Mouse (Mus musculus) neural tube, embryonic 12.5 days (tissue): ENCODE measurements around the gene Akap5. TPM values are rescaled to one million over a fixed set of nuclear protein-coding genes. Genes with fewer than 3 reads are reported as not detected.

Experiments used
- ATAC-seq: fragments of 200-750 bp; cut with Nextera tagmentation; 2 replicates; pipeline ENCODE4 v1.8.0; 2017; ENCODE audit warnings: low read depth, mild to moderate bottlenecking, moderate TSS enrichment, moderate library complexity; ENCODE audit not compliant: low FRiP score
- H3K27ac ChIP-seq: fragments of 300-500 bp; sonication (generic); 2 replicates; pipeline ENCODE4 v1.5.1; 2016
- H3K27me3 ChIP-seq: fragments of 300-500 bp; sonication (generic); replicated peaks from 2 replicates; pipeline ENCODE4 v1.6.1; 2016; ENCODE audit warnings: mild to moderate bottlenecking
- H3K36me3 ChIP-seq: fragments of 300-500 bp; sonication (generic); 2 replicates; pipeline ENCODE4 v1.6.1; 2016; ENCODE audit warnings: mild to moderate bottlenecking
- H3K4me1 ChIP-seq: fragments of 300-500 bp; sonication (generic); 2 replicates; pipeline ENCODE4 v1.6.1; 2016
- H3K4me2 ChIP-seq: fragments of 300-500 bp; sonication (generic); replicated peaks from 2 replicates; pipeline ENCODE4 v1.6.1; 2016; ENCODE audit warnings: mild to moderate bottlenecking
- H3K4me3 ChIP-seq: fragments of 300-500 bp; sonication (generic); 2 replicates; pipeline ENCODE4 v1.5.1; 2016
- H3K9ac ChIP-seq: fragments of 300-500 bp; sonication (generic); 2 replicates; pipeline ENCODE4 v1.6.1; 2016; ENCODE audit warnings: mild to moderate bottlenecking
- H3K9me3 ChIP-seq: fragments of 300-500 bp; sonication (generic); 2 replicates; pipeline ENCODE4 v1.6.1; 2016; ENCODE audit warnings: mild to moderate bottlenecking
- WGBS: fragments of 180-500 bp; shearing (Covaris S2); methylation state at CpG from one replicate; pipeline ENCODE4 v1.1.7; 2016; 5-methylcytosine and 5-hydroxymethylcytosine counted together
- polyA plus RNA-seq: library from polyadenylated mRNA; unstranded; fragments of >200 nt; fragmentation: Nextera tagmentation; extraction: Ambion mirVana; gene quantifications from 2 replicates; pipeline ENCODE4 v1.2.1, GENCODE M21; 2016

Gene Akap5
- polyA plus RNA-seq: 5.0 and 5.8 TPM in 2 replicates

DNA sequence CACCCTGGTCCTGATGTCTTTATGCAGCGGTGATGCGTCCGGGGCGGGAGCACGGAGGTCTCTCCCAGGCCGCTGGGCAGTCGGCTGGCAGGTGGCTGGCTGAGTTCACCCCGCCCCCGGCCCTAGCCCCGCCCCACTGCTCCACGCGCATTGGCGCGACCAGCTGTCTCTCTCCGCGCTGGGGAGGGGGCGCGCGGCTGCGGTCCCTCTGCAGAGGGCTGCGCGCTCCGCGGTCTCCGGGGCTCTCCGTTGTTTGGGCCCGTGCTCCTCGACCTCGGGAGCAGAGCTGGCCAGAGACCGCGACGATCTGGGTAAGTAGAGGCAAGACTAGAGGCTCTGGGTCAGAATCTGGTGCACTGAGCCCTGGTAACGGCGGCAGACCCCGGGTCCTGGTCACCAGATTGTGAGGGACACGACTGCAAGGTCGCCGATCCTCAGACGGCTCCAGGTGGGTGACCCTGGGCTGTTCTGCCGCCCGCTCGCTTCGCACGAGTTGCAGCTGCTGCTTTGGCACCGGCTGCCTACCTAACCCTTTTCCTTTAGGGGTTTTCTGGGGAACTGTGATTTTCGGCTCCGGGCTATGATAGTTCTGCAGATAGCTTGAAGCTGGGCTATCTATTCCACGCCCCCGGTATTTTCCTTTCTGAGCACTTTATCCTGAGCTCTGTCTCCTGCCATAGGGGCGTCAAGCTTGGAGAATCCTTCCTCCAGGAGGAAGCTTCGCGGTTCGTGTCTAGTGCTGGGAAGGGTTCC, at the start of gene Akap5:
Akap5 (plus strand) TSS at position 213 of the 753 bp plus-strand sequence.
- H3K4me3 ChIP-seq: peak within 1 kb of the TSS; percentile 45
- peak; percentile 97 for ATAC-seq
- peak within 1 kb of the TSS; percentile 57 for H3K9ac ChIP-seq
- WGBS: 2% methylated on average over 53 of the region's 53 CpGs
- peak within 1 kb of the TSS; percentile 75 for H3K4me2 ChIP-seq
- H3K36me3 ChIP-seq: peaks cover 6% of the 10 kb centered on the region; the same call in 1 of the 2 replicates
- H3K4me1 ChIP-seq: 0 out of 2 replicates have a peak, but pooled peaks cover 6% of the 10 kb centered on the region
- H3K27me3 ChIP-seq: no peaks in the 10 kb centered on the region
- no peaks in the 10 kb centered on the region for H3K9me3 ChIP-seq
- H3K27ac ChIP-seq: no peak within 1 kb of the TSS

DNA sequence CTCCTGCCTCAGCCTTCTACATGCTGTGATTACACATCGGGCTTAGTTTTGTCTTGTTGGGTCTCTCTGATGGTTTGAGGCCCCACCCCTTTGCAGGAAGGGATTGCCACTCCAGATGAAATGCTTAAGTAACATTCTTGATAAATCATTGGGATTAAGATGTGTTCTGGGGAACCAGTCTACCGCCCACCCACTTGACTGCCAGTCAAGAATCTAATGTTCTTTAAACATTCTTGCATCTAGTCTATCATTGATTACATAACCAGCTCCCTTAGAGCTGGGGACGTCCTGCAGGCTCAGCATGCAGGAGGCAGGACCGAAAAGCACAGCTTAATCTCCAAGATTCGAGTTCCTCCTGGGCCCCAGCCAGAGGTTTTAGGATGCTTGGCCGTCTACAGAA, 46.5 kb upstream of the Akap5 start:
- Histone ChIP-seq H3K36me3 (peaks cover 9% of the 10 kb centered on the region), H3K4me3 (no peak overlapping the region), H3K9ac (no peak overlapping the region), H3K27ac (no peak overlapping the region), H3K27me3 (no peaks in the 10 kb centered on the region), H3K4me1 (no peaks in the 10 kb centered on the region), H3K9me3 (no peaks in the 10 kb centered on the region), H3K4me2 (no peak overlapping the region)
- ATAC-seq: no peak
- 87% methylated on average over 6 of the region's 6 CpGs for WGBS

DNA sequence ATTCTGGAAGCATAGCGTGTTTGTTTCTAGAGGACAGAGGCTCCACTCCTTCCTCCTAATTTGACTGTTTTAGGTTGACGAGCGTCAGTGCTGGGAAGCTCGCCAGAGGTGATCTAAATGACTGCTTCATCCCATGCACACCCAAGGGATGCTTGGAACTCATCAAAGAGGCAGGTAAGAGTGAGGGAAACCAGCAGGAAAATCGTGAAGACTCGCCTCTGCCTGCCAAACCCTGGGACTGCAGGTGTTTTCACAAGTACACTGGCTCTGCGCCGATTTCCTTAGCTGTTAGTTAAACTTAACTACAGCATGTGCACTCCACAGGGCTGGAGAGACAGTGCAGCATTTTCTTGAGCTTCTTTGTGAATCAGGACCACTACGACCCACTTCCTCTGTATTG, 44.1 kb upstream of the Akap5 start:
- Histone ChIP-seq H3K4me2 (no peak overlapping the region), H3K4me1 (no peaks in the 10 kb centered on the region), H3K27ac (no peak overlapping the region), H3K4me3 (no peak overlapping the region), H3K9me3 (no peaks in the 10 kb centered on the region), H3K27me3 (no peaks in the 10 kb centered on the region), H3K9ac (no peak overlapping the region), H3K36me3 (peaks cover 12% of the 10 kb centered on the region)
- ATAC-seq: no peak
- WGBS: 96% methylated on average over 9 of the region's 9 CpGs

GRCm38 (mm10) chr12:76281111-76281660, 43.5 kb upstream of the Akap5 start:
- Histone ChIP-seq H3K9ac (no peak overlapping the region), H3K4me2 (no peak overlapping the region), H3K4me3 (no peak overlapping the region), H3K36me3 (peaks cover 12% of the 10 kb centered on the region), H3K27me3 (no peaks in the 10 kb centered on the region), H3K9me3 (no peaks in the 10 kb centered on the region), H3K27ac (no peak overlapping the region), H3K4me1 (no peaks in the 10 kb centered on the region)
- WGBS: 87% methylated on average over 2 of the region's 2 CpGs
- ATAC-seq: no peak

GRCm38 (mm10) chr12:76282132-76282531, 42.6 kb upstream of the Akap5 start:
- H3K27ac ChIP-seq: no peak overlapping the region
- no peaks in the 10 kb centered on the region for H3K4me1 ChIP-seq
- ATAC-seq: no peak
- H3K9me3 ChIP-seq: no peaks in the 10 kb centered on the region
- H3K36me3 ChIP-seq: peaks cover 12% of the 10 kb centered on the region
- H3K9ac ChIP-seq: no peak overlapping the region
- H3K4me3 ChIP-seq: no peak overlapping the region
- no peaks in the 10 kb centered on the region for H3K27me3 ChIP-seq
- WGBS: 73% methylated on average over 4 of the region's 4 CpGs
- H3K4me2 ChIP-seq: no peak overlapping the region

DNA sequence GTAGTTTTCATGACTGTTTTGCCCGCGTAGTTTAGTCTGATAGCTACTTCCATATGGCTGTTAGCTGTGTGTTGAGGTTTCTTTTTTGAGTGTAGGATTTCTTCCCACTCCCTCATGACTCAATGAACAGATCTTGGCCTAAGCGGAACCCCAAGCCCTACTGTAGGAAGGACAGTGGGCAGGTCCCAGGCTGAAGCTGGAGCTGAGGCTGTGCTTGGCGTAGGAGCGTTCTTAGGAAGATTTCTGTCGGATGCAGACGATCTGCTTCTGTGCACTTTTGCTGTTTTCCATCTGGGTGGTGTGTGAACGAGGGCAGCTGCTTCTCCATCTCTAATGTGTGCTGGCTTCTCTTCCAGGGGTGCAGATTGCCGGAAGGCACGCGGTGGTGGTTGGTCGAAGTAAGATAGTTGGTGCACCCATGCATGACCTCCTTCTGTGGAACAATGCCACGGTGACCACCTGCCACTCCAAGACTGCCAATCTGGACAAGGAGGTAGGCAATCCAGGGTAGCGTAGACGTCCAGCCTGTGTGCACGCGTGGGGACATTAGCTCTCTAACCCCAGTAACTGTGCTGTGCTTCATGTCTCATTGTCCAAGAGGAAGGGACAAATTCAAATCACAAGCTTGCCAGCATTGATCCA, 42.0 kb upstream of the Akap5 start:
- H3K27me3 ChIP-seq: no peaks in the 10 kb centered on the region
- no peak overlapping the region for H3K4me2 ChIP-seq
- 94% methylated on average over 17 of the region's 17 CpGs for WGBS
- no peak overlapping the region for H3K27ac ChIP-seq
- H3K4me1 ChIP-seq: no peaks in the 10 kb centered on the region; the same call in 1 of the 2 replicates
- peaks cover 12% of the 10 kb centered on the region for H3K36me3 ChIP-seq
- no peaks in the 10 kb centered on the region for H3K9me3 ChIP-seq
- ATAC-seq: no peak
- no peak overlapping the region for H3K4me3 ChIP-seq
- H3K9ac ChIP-seq: no peak overlapping the region

DNA sequence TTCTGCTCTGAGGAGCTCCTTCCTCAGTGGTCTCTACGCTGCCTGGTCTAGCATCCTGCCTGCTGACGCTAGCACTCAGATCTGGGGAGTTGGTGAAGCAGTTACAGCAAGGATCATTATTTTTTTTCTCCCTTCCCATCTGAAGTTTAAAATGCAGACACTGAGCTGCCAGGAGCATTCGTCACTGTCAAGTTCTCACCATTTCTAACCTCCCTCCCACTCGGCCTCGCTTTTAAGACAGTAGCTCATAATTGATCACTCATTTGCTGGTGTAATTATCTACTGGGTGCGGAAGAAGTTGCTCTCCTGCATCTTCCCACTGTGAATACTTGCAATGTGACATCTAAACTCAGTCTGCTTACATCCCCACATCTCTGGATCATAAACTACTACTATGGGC, 39.3 kb upstream of the Akap5 start:
- 72% methylated on average over 6 of the region's 6 CpGs for WGBS
- Histone ChIP-seq H3K4me2 (no peak overlapping the region), H3K9ac (no peak overlapping the region), H3K4me3 (no peak overlapping the region), H3K27me3 (no peaks in the 10 kb centered on the region), H3K9me3 (no peaks in the 10 kb centered on the region), H3K27ac (no peak overlapping the region), H3K36me3 (peaks cover 12% of the 10 kb centered on the region; the same call in 1 of the 2 replicates), H3K4me1 (peaks cover 4% of the 10 kb centered on the region)
- ATAC-seq: no peak

- Histone ChIP-seq H3K36me3 (0 out of 2 replicates have a peak, but pooled peaks cover 10% of the 10 kb centered on the region), H3K9ac (no peak overlapping the region), H3K4me3 (no peak overlapping the region), H3K4me1 (peaks cover 4% of the 10 kb centered on the region), H3K4me2 (no peak overlapping the region), H3K9me3 (no peaks in the 10 kb centered on the region), H3K27me3 (no peaks in the 10 kb centered on the region), H3K27ac (no peak overlapping the region)
- no peak for ATAC-seq
- WGBS: 42% methylated on average over 8 of the region's 8 CpGs
Observed at GRCm38 (mm10) chr12:76287986-76288385, 36.7 kb upstream of the Akap5 start.

GRCm38 (mm10) chr12:76288494-76288893, 36.2 kb upstream of the Akap5 start:
- WGBS: 40% methylated on average over 5 of the region's 5 CpGs
- no peak overlapping the region for H3K4me3 ChIP-seq
- peaks cover 4% of the 10 kb centered on the region for H3K4me1 ChIP-seq
- H3K9ac ChIP-seq: no peak overlapping the region
- no peak for ATAC-seq
- no peaks in the 10 kb centered on the region for H3K9me3 ChIP-seq
- no peak overlapping the region for H3K27ac ChIP-seq
- H3K27me3 ChIP-seq: no peaks in the 10 kb centered on the region
- no peak overlapping the region for H3K4me2 ChIP-seq
- 0 out of 2 replicates have a peak, but pooled peaks cover 5% of the 10 kb centered on the region for H3K36me3 ChIP-seq

- Histone ChIP-seq H3K27me3 (no peaks in the 10 kb centered on the region), H3K4me2 (no peak overlapping the region), H3K4me1 (peaks cover 4% of the 10 kb centered on the region), H3K36me3 (0 out of 2 replicates have a peak, but pooled peaks cover 5% of the 10 kb centered on the region), H3K4me3 (no peak overlapping the region), H3K9ac (no peak overlapping the region), H3K9me3 (no peaks in the 10 kb centered on the region), H3K27ac (no peak overlapping the region)
- ATAC-seq: no peak
- WGBS: 95% methylated on average over 12 of the region's 12 CpGs
Observed at GRCm38 (mm10) chr12:76289428-76289827, 35.3 kb upstream of the Akap5 start.

- no peak for ATAC-seq
- no peaks in the 10 kb centered on the region for H3K27me3 ChIP-seq
- WGBS: 97% methylated on average over 2 of the region's 2 CpGs
- no peak overlapping the region for H3K4me3 ChIP-seq
- 0 out of 2 replicates have a peak, but pooled peaks cover 5% of the 10 kb centered on the region for H3K36me3 ChIP-seq
- no peak overlapping the region for H3K4me2 ChIP-seq
- peaks cover 4% of the 10 kb centered on the region for H3K4me1 ChIP-seq
- H3K9me3 ChIP-seq: no peaks in the 10 kb centered on the region
- no peak overlapping the region for H3K27ac ChIP-seq
- H3K9ac ChIP-seq: no peak overlapping the region
Observed at GRCm38 (mm10) chr12:76290271-76290670, 34.4 kb upstream of the Akap5 start.

GRCm38 (mm10) chr12:76293192-76293591, 31.5 kb upstream of the Akap5 start:
- 66% methylated on average over 7 of the region's 7 CpGs for WGBS
- no peak for ATAC-seq
- Histone ChIP-seq H3K4me1 (peaks cover 4% of the 10 kb centered on the region), H3K27me3 (no peaks in the 10 kb centered on the region), H3K36me3 (peaks cover 8% of the 10 kb centered on the region; the same call in 1 of the 2 replicates), H3K27ac (no peak overlapping the region), H3K9me3 (no peaks in the 10 kb centered on the region), H3K9ac (no peak overlapping the region), H3K4me3 (no peak overlapping the region), H3K4me2 (no peak overlapping the region)
